Mouse (Mus musculus): ENCODE measurements around the gene Gm21190. TPM values are rescaled to one million over a fixed set of nuclear protein-coding genes. Genes with fewer than 3 reads are reported as not detected.
"Not testable (repeated sequence)": the region's sequence is repeated elsewhere in the genome, so short reads cannot be mapped to it uniquely, and the experiment has no call there.

The Gm21190 gene
- total RNA-seq (2015) (not detected in 2 replicates), total RNA-seq (2017) (not detected in 2 replicates)

- not testable (repeated sequence) for ATAC-seq (ENCODE audit: poor library complexity, severe bottlenecking)
These were observed at the start of gene Gm21190 for GRCm38 (mm10) chr5:15529122-15529521. Gene Gm21190, minus strand, starts transcription at chr5:15529222.

- ATAC-seq (ENCODE audit: poor library complexity, severe bottlenecking), result not testable (repeated sequence)
These were observed 48.0 kb upstream of the Gm21190 start, which contains the start of gene Gm21083 for GRCm38 (mm10) chr5:15577033-15577432. Gene Gm21083, plus strand, starts transcription at chr5:15577333.

GRCm38 (mm10) chr5:15573735-15574134 lies 44.7 kb upstream of the Gm21190 start:
- not testable (repeated sequence) for ATAC-seq (ENCODE audit: poor library complexity, severe bottlenecking)

- ATAC-seq (ENCODE audit: poor library complexity, severe bottlenecking), result not testable (repeated sequence)
These were observed 32.6 kb upstream of the Gm21190 start for GRCm38 (mm10) chr5:15561425-15562264.

GRCm38 (mm10) chr5:15558654-15559053 lies 29.6 kb upstream of the Gm21190 start:
- ATAC-seq (ENCODE audit: poor library complexity, severe bottlenecking), result not testable (repeated sequence)

GRCm38 (mm10) chr5:15549606-15550005 lies 20.6 kb upstream of the Gm21190 start:
- not testable (repeated sequence) for ATAC-seq (ENCODE audit: poor library complexity, severe bottlenecking)

- ATAC-seq (ENCODE audit: poor library complexity, severe bottlenecking), result not testable (repeated sequence)
These were observed 20.1 kb upstream of the Gm21190 start for GRCm38 (mm10) chr5:15549134-15549533.

GRCm38 (mm10) chr5:15548642-15549041 lies 19.6 kb upstream of the Gm21190 start:
- ATAC-seq (ENCODE audit: poor library complexity, severe bottlenecking), result not testable (repeated sequence)

- ATAC-seq (ENCODE audit: poor library complexity, severe bottlenecking), result not testable (repeated sequence)
These were observed 6.6 kb downstream of the Gm21190 start for GRCm38 (mm10) chr5:15522470-15522869.

GRCm38 (mm10) chr5:15522028-15522427 lies 7.0 kb downstream of the Gm21190 start:
- ATAC-seq (ENCODE audit: poor library complexity, severe bottlenecking), result not testable (repeated sequence)

- ATAC-seq (ENCODE audit: poor library complexity, severe bottlenecking), result not testable (repeated sequence)
These were observed 8.6 kb downstream of the Gm21190 start for GRCm38 (mm10) chr5:15520418-15520817.

GRCm38 (mm10) chr5:15517150-15517549 lies 11.9 kb downstream of the Gm21190 start:
- ATAC-seq (ENCODE audit: poor library complexity, severe bottlenecking), result not testable (repeated sequence)

- not testable (repeated sequence) for ATAC-seq (ENCODE audit: poor library complexity, severe bottlenecking)
These were observed 16.8 kb downstream of the Gm21190 start for GRCm38 (mm10) chr5:15512236-15512635.

GRCm38 (mm10) chr5:15509911-15510310 lies 19.1 kb downstream of the Gm21190 start:
- not testable (repeated sequence) for ATAC-seq (ENCODE audit: poor library complexity, severe bottlenecking)

GRCm38 (mm10) chr5:15508460-15509451 lies 20.3 kb downstream of the Gm21190 start:
- ATAC-seq (ENCODE audit: poor library complexity, severe bottlenecking), result not testable (repeated sequence)

- not testable (repeated sequence) for ATAC-seq (ENCODE audit: poor library complexity, severe bottlenecking)
These were observed 21.1 kb downstream of the Gm21190 start for GRCm38 (mm10) chr5:15507757-15508459.

GRCm38 (mm10) chr5:15507309-15507619 lies 21.8 kb downstream of the Gm21190 start:
- no peak for ATAC-seq (ENCODE audit: poor library complexity, severe bottlenecking)

- ATAC-seq (ENCODE audit: poor library complexity, severe bottlenecking), result no peak
These were observed 22.3 kb downstream of the Gm21190 start for GRCm38 (mm10) chr5:15506575-15507308.

- not testable (repeated sequence) for ATAC-seq (ENCODE audit: poor library complexity, severe bottlenecking)
These were observed 30.1 kb downstream of the Gm21190 start for GRCm38 (mm10) chr5:15498774-15499400.

Measured in megakaryocyte, adult 5-6 weeks (primary cell).